Mouse (Mus musculus) bone marrow, adult 2 months (tissue): ENCODE data around the gene Ttc7b.

ENCODE experiments used
- CTCF ChIP-seq: fragments of 200-500 bp; IDR thresholded peaks from 2 replicates; pipeline ENCODE4 v1.5.1; 2011; ENCODE audit warnings: low read length, control low read depth; ENCODE audit not compliant: control insufficient read depth, insufficient read depth
- POLR2A ChIP-seq: fragments of 200-500 bp; IDR thresholded peaks from 2 replicates; pipeline ENCODE4 v1.6.1; 2011; ENCODE audit warnings: low read depth, mild to moderate bottlenecking, control low read depth, low read length, borderline replicate concordance; ENCODE audit not compliant: control insufficient read depth

DNA sequence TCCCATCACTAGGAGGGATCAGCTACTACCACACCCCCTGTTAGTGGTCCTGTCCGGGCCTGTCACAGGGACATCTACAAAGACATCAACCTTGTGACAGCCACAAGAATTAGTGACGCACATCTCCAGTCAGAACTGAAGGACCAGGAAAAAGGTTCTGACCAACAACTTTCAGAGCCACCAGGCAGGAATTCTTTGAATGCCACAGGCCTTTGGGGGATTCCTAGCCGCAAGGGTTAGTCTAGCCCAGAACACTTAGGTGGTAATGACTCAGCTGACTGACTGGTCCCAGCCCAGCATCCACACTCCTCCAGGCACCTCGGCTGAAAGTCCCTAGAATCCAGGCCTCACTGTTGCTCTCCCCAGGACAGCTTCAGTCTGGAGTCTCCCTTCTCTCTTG, 240.7 kb downstream of the Ttc7b start:
- TF ChIP-seq CTCF (no peak), POLR2A (no peak)
